Mouse (Mus musculus) midbrain, embryonic 14.5 days (tissue): ENCODE measurements around the gene Defb36. TPM values are rescaled to one million over a fixed set of nuclear protein-coding genes. Genes with fewer than 3 reads are reported as not detected.

ENCODE experiments used
- ATAC-seq: fragments of 200-750 bp; cut with Nextera tagmentation; 2 replicates; pipeline ENCODE4 v1.8.0; 2017; ENCODE audit warnings: moderate number of reproducible peaks, moderate library complexity; ENCODE audit not compliant: low FRiP score, low TSS enrichment
- DNase-seq: peaks from one replicate; pipeline ENCODE4 v3.0.0-alpha.2; 2015
- H3K27ac ChIP-seq: fragments of 300-500 bp; sonication (generic); replicated peaks from 2 replicates; pipeline ENCODE4 v1.5.1; 2014; ENCODE audit warnings: mild to moderate bottlenecking, low read depth, low read length, moderate library complexity
- H3K27me3 ChIP-seq: fragments of 300-500 bp; sonication (generic); 2 replicates; pipeline ENCODE4 v1.6.1; 2014; ENCODE audit warnings: low read length, control low read depth, mixed read lengths; ENCODE audit not compliant: control insufficient read depth, insufficient read depth
- H3K36me3 ChIP-seq: fragments of 300-500 bp; sonication (generic); 2 replicates; pipeline ENCODE4 v1.6.1; 2014; ENCODE audit warnings: low read length, control low read depth; ENCODE audit not compliant: control insufficient read depth, insufficient read depth
- H3K4me1 ChIP-seq: fragments of 300-500 bp; sonication (generic); 2 replicates; pipeline ENCODE4 v1.6.1; 2014; ENCODE audit warnings: mild to moderate bottlenecking, antibody characterized with exemption, low read length, control low read depth; ENCODE audit not compliant: control insufficient read depth, insufficient read depth
- H3K4me2 ChIP-seq: fragments of 300-500 bp; sonication (generic); 2 replicates; pipeline ENCODE4 v1.6.1; 2014; ENCODE audit warnings: mild to moderate bottlenecking, low read length, moderate library complexity
- H3K4me3 ChIP-seq: fragments of 300-500 bp; sonication (generic); replicated peaks from 2 replicates; pipeline ENCODE4 v1.5.1; 2014; ENCODE audit warnings: low read depth, low read length
- H3K9ac ChIP-seq: fragments of 300-500 bp; sonication (generic); replicated peaks from 2 replicates; pipeline ENCODE4 v1.6.1; 2014; ENCODE audit warnings: mild to moderate bottlenecking, low read length, moderate library complexity
- H3K9me3 ChIP-seq: fragments of 300-500 bp; sonication (generic); 2 replicates; pipeline ENCODE4 v1.6.1; 2016; ENCODE audit warnings: low read length, control low read depth, mixed read lengths; ENCODE audit not compliant: control insufficient read depth
- WGBS: fragments of 180-500 bp; shearing (Covaris S2); extraction: QIAGEN DNeasy Blood & Tissue Kit; methylation state at CpG from one replicate; pipeline ENCODE4 v1.1.7; 2014; 5-methylcytosine and 5-hydroxymethylcytosine counted together
- polyA plus RNA-seq: library from polyadenylated mRNA; unstranded; fragments of >200 nt; fragmentation: Nextera tagmentation; extraction: Ambion mirVana; gene quantifications from 2 replicates; pipeline ENCODE4 v1.2.1, GENCODE M21; 2014

The Defb36 gene
- polyA plus RNA-seq, 1 experiment from 2014 or later, result not detected

- H3K36me3 ChIP-seq, result no peaks in the 10 kb centered on the region
- DNase-seq, result no peak
- no peak for ATAC-seq
- H3K27ac ChIP-seq, result no peak overlapping the region
- no peak overlapping the region for H3K4me2 ChIP-seq
- 73% methylated on average over 4 of the region's 4 CpGs for WGBS
- H3K9ac ChIP-seq, result no peak overlapping the region
- H3K9me3 ChIP-seq, result no peaks in the 10 kb centered on the region
- H3K4me3 ChIP-seq, result no peak overlapping the region
- H3K4me1 ChIP-seq, result no peaks in the 10 kb centered on the region
- no peaks in the 10 kb centered on the region for H3K27me3 ChIP-seq
These were observed 17.1 kb upstream of the Defb36 start for GRCm38 (mm10) chr2:152586926-152587560.

GRCm38 (mm10) chr2:152588450-152588849 is 15.7 kb upstream of the Defb36 start:
- no peaks in the 10 kb centered on the region for H3K36me3 ChIP-seq
- DNase-seq, result no peak
- ATAC-seq, result no peak
- no peaks in the 10 kb centered on the region for H3K9me3 ChIP-seq
- no peak overlapping the region for H3K9ac ChIP-seq
- WGBS, result 54% methylated on average over 2 of the region's 2 CpGs
- no peak overlapping the region for H3K4me2 ChIP-seq
- H3K4me1 ChIP-seq, result no peaks in the 10 kb centered on the region
- no peak overlapping the region for H3K27ac ChIP-seq
- no peak overlapping the region for H3K4me3 ChIP-seq
- H3K27me3 ChIP-seq, result no peaks in the 10 kb centered on the region

- no peak overlapping the region for H3K4me2 ChIP-seq
- H3K4me3 ChIP-seq, result no peak overlapping the region
- no peaks in the 10 kb centered on the region for H3K9me3 ChIP-seq
- H3K27ac ChIP-seq, result no peak overlapping the region
- H3K27me3 ChIP-seq, result no peaks in the 10 kb centered on the region
- DNase-seq, result no peak
- no peaks in the 10 kb centered on the region for H3K36me3 ChIP-seq
- no peak overlapping the region for H3K9ac ChIP-seq
- ATAC-seq, result no peak
- WGBS, result 51% methylated on average over 6 of the region's 6 CpGs
- H3K4me1 ChIP-seq, result no peaks in the 10 kb centered on the region
These were observed 15.1 kb upstream of the Defb36 start for GRCm38 (mm10) chr2:152589021-152589420.

GRCm38 (mm10) chr2:152599299-152599698 is 4.8 kb upstream of the Defb36 start, which contains the start of gene Defb45:
Gene Defb45, minus strand, starts transcription at chr2:152599399.
- Histone ChIP-seq H3K4me2 (no peak within 1 kb of the TSS), H3K27me3 (no peaks in the 10 kb centered on the region), H3K4me1 (no peaks in the 10 kb centered on the region), H3K36me3 (no peaks in the 10 kb centered on the region), H3K4me3 (no peak within 1 kb of the TSS), H3K9ac (no peak within 1 kb of the TSS), H3K9me3 (no peaks in the 10 kb centered on the region), H3K27ac (no peak within 1 kb of the TSS)
- DNase-seq (no peak), ATAC-seq (no peak)
- 69% methylated on average over 7 of the region's 7 CpGs for WGBS

GRCm38 (mm10) chr2:152600076-152600475 is 4.1 kb upstream of the Defb36 start:
- 85% methylated on average over 6 of the region's 6 CpGs for WGBS
- H3K4me1 ChIP-seq, result no peaks in the 10 kb centered on the region
- DNase-seq (no peak), ATAC-seq (no peak)
- H3K9me3 ChIP-seq, result no peaks in the 10 kb centered on the region
- H3K27ac ChIP-seq, result no peak overlapping the region
- H3K9ac ChIP-seq, result no peak overlapping the region
- no peaks in the 10 kb centered on the region for H3K27me3 ChIP-seq
- no peak overlapping the region for H3K4me2 ChIP-seq
- H3K36me3 ChIP-seq, result no peaks in the 10 kb centered on the region
- H3K4me3 ChIP-seq, result no peak overlapping the region

- H3K27ac ChIP-seq, result no peak overlapping the region
- H3K9me3 ChIP-seq, result no peaks in the 10 kb centered on the region
- H3K4me1 ChIP-seq, result no peaks in the 10 kb centered on the region
- no peak overlapping the region for H3K4me3 ChIP-seq
- H3K4me2 ChIP-seq, result no peak overlapping the region
- no peak for DNase-seq
- H3K9ac ChIP-seq, result no peak overlapping the region
- H3K36me3 ChIP-seq, result no peaks in the 10 kb centered on the region
- H3K27me3 ChIP-seq, result no peaks in the 10 kb centered on the region
- no peak for ATAC-seq
- 82% methylated on average over 4 of the region's 4 CpGs for WGBS
These were observed 2.7 kb upstream of the Defb36 start for GRCm38 (mm10) chr2:152601275-152601960.

- no peak for ATAC-seq
- 75% methylated on average over 6 of the region's 6 CpGs for WGBS
These were observed 3.6 kb downstream of the Defb36 start for GRCm38 (mm10) chr2:152607746-152608145.

GRCm38 (mm10) chr2:152608719-152609118 is 4.6 kb downstream of the Defb36 start:
- no peak for ATAC-seq

More at GRCm38 (mm10) chr2:152607746-152608145, 3.6 kb downstream of the Defb36 start:
- Histone ChIP-seq H3K4me1 (no peaks in the 10 kb centered on the region), H3K4me2 (no peak overlapping the region), H3K36me3 (no peaks in the 10 kb centered on the region), H3K9me3 (no peaks in the 10 kb centered on the region), H3K27ac (no peak overlapping the region), H3K9ac (no peak overlapping the region), H3K4me3 (no peak overlapping the region), H3K27me3 (no peaks in the 10 kb centered on the region)
- no peak for DNase-seq

GRCm38 (mm10) chr2:152612193-152612592 is 8.1 kb downstream of the Defb36 start:
- H3K4me2 ChIP-seq, result no peak overlapping the region
- no peaks in the 10 kb centered on the region for H3K27me3 ChIP-seq
- H3K27ac ChIP-seq, result no peak overlapping the region
- no peak for DNase-seq
- no peak overlapping the region for H3K9ac ChIP-seq
- H3K36me3 ChIP-seq, result no peaks in the 10 kb centered on the region
- no peaks in the 10 kb centered on the region for H3K9me3 ChIP-seq
- no peak for ATAC-seq
- WGBS, result 45% methylated on average over 8 of the region's 8 CpGs
- no peak overlapping the region for H3K4me3 ChIP-seq
- H3K4me1 ChIP-seq, result no peaks in the 10 kb centered on the region

More at GRCm38 (mm10) chr2:152608719-152609118, 4.6 kb downstream of the Defb36 start:
- H3K36me3 ChIP-seq, result no peaks in the 10 kb centered on the region
- no peaks in the 10 kb centered on the region for H3K27me3 ChIP-seq
- 88% methylated on average over 1 of the region's 1 CpGs for WGBS
- H3K27ac ChIP-seq, result no peak overlapping the region
- H3K9ac ChIP-seq, result no peak overlapping the region
- DNase-seq, result no peak
- H3K4me1 ChIP-seq, result no peaks in the 10 kb centered on the region
- no peak overlapping the region for H3K4me3 ChIP-seq
- no peak overlapping the region for H3K4me2 ChIP-seq
- H3K9me3 ChIP-seq, result no peaks in the 10 kb centered on the region
